Mouse (Mus musculus) brain, adult 10 weeks (tissue): ENCODE data around the gene Ncapg. TPM values are rescaled to one million over a fixed set of nuclear protein-coding genes. Genes with fewer than 3 reads are reported as not detected.

Experiments used
- polyA plus RNA-seq: library from polyadenylated mRNA; stranded (reverse); fragments of 350-450 nt; fragmentation: Illumina TruSeq; extraction: RNeasy Lipid Tissue Mini Kit (QIAGEN cat#74804); gene quantifications from one replicate; pipeline ENCODE4 v1.2.3, GENCODE M21; 2015; ENCODE audit warnings: low read depth, low replicate concordance

Ncapg gene
- polyA plus RNA-seq, result not detected

GRCm38 (mm10) chr5:45669598-45670279 is at the start of gene Ncapg:
TSS of gene Ncapg (plus strand) at chr5:45669919.

DNA sequence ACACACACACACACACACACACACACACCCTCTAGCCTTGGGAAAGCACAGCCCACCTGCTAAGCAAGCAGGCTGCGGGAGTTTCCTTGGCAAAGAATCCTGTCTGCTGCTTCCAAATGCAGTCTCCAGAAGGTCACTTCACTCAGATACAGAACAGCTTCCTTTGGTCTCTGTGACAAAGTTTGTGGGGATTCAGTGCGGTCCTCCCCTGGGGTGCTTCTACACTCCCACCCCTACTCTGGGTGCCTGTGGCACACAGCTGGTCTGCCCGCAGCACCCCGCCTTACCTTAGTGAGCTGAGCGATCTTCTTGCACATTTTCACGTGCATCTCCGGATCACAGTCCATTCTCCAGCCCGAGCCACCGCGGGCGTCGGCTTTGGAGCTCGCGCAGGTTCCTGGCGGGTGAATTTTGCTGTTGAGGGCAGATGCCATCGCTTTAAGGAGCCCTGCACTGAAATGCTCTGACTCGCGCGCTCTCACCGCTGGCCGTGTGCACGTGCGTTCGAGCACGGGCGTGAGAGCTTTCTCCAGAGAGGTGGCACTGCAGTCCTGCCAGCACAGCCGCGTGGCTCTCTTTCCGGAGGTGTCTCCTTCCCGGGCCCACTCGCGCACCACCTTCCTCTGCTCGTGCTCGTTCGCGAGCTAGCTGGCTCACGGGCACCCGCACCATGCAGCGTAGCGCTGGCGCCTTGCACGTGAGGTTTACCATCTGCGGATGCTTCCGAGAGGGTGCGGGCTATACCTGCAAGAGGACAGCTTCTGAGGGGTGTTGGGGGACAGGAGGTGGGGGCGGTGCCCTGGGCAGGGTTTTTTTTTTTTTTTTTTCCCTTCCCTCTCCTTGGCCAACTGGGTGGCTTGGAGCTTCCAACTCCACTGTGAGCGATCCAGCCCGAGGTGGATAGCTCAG is 30.7 kb upstream of the Ncapg start, which contains the start of gene Fam184b:
TSS of gene Fam184b (minus strand) at position 809 of the 909 bp plus-strand sequence.

Other genes with a start within 250 kb of the Ncapg start
- 491 TPM for gene Qdpr, start 219.7 kb upstream of the Ncapg start, polyA plus RNA-seq
- gene Clrn2, start 216.2 kb upstream of the Ncapg start, polyA plus RNA-seq, result not detected
- 82.1 TPM for gene Lap3, start 176.5 kb upstream of the Ncapg start, polyA plus RNA-seq
- gene Med28, start 149.7 kb upstream of the Ncapg start, polyA plus RNA-seq, result 152 TPM
- gene Fam184b, start 30.3 kb upstream of the Ncapg start, polyA plus RNA-seq, result 3.5 TPM
- gene Lcorl, start 187.7 kb downstream of the Ncapg start, polyA plus RNA-seq, result 10.6 TPM